ENCODE assay signal across 16 mouse cellular contexts in genomic region chr2:44044634-44045033, GRCm38 (mm10).
"Had no signal": no experiment of that assay in that cellular context is flagged by ENCODE, and none has a peak within 500 bp of the region (broad histone marks: within the 10 kb centered on the region; RNA-seq: fewer than 3 reads in every experiment).

No protein-coding gene starts in this region.

- H3K27me3 ChIP-seq: neural tube, embryonic 12.5 days; neural tube, embryonic 13.5 days; neural tube, embryonic 15.5 days; stomach, embryonic 15.5 days had no signal

- DNase-seq: retina, postnatal 1 day; right cerebral cortex, postnatal 14 days; right cerebral cortex, postnatal 25 days; right cerebral cortex, postnatal 4 days; spleen, adult 18-20 months; thymus, adult 18-20 months; thymus, adult 2 months; thymus, postnatal 14 days; thymus, postnatal 25 days; thymus, postnatal 36 days; thymus, postnatal 4 days had no signal

- H3K9me3 ChIP-seq: neural tube, embryonic 12.5 days; neural tube, embryonic 13.5 days; neural tube, embryonic 15.5 days; stomach, embryonic 15.5 days had no signal

- H3K36me3 ChIP-seq: neural tube, embryonic 12.5 days; neural tube, embryonic 13.5 days; neural tube, embryonic 15.5 days; stomach, embryonic 15.5 days had no signal

- H3K9ac ChIP-seq: neural tube, embryonic 12.5 days; neural tube, embryonic 13.5 days; neural tube, embryonic 15.5 days; stomach, embryonic 15.5 days had no signal

- H3K27ac ChIP-seq: neural tube, embryonic 12.5 days; neural tube, embryonic 13.5 days; neural tube, embryonic 15.5 days; stomach, embryonic 15.5 days; stomach, postnatal 0 days had no signal

- H3K4me1 ChIP-seq: neural tube, embryonic 12.5 days; neural tube, embryonic 13.5 days; neural tube, embryonic 15.5 days; stomach, embryonic 15.5 days had no signal

- H3K4me2 ChIP-seq: neural tube, embryonic 12.5 days; neural tube, embryonic 13.5 days; neural tube, embryonic 15.5 days; stomach, embryonic 15.5 days had no signal

- H3K4me3 ChIP-seq: neural tube, embryonic 12.5 days; neural tube, embryonic 13.5 days; neural tube, embryonic 15.5 days; stomach, embryonic 15.5 days had no signal
